Mouse (Mus musculus) hindbrain, postnatal 0 days (tissue): ENCODE data around the gene Mocs1. TPM values are rescaled to one million over a fixed set of nuclear protein-coding genes. Genes with fewer than 3 reads are reported as not detected.

Experiments
- ATAC-seq: fragments of 200-750 bp; cut with Nextera tagmentation; 2 replicates; pipeline ENCODE4 v1.8.0; 2017; ENCODE audit warnings: mild to moderate bottlenecking, moderate TSS enrichment, moderate library complexity
- DNase-seq: peaks from one replicate; pipeline ENCODE4 v3.0.0-alpha.2; 2015; ENCODE audit warnings: low spot score
- H3K27ac ChIP-seq: fragments of 300-500 bp; sonication (generic); 2 replicates; pipeline ENCODE4 v1.5.1; 2014; ENCODE audit warnings: mild to moderate bottlenecking
- H3K27me3 ChIP-seq: fragments of 300-500 bp; sonication (generic); 2 replicates; pipeline ENCODE4 v1.6.1; 2014; ENCODE audit warnings: low read length, mixed read lengths; ENCODE audit not compliant: insufficient read depth
- H3K36me3 ChIP-seq: fragments of 300-500 bp; sonication (generic); 2 replicates; pipeline ENCODE4 v1.6.1; 2014; ENCODE audit warnings: low read length, mixed read lengths; ENCODE audit not compliant: insufficient read depth
- H3K4me1 ChIP-seq: fragments of 300-500 bp; sonication (generic); 2 replicates; pipeline ENCODE4 v1.6.1; 2014; ENCODE audit warnings: antibody characterized with exemption, low read length, mixed read lengths; ENCODE audit not compliant: insufficient read depth
- H3K4me2 ChIP-seq: fragments of 300-500 bp; sonication (generic); 2 replicates; pipeline ENCODE4 v1.6.1; 2014; ENCODE audit warnings: low read depth, mild to moderate bottlenecking, low read length, moderate library complexity, mixed read lengths
- H3K4me3 ChIP-seq: fragments of 300-500 bp; sonication (generic); 2 replicates; pipeline ENCODE4 v1.5.1; 2014; ENCODE audit warnings: low read length
- H3K9ac ChIP-seq: fragments of 300-500 bp; sonication (generic); replicated peaks from 2 replicates; pipeline ENCODE4 v1.6.1; 2014; ENCODE audit warnings: mild to moderate bottlenecking, low read length, moderate library complexity, mixed read lengths
- H3K9me3 ChIP-seq: fragments of 300-500 bp; sonication (generic); 2 replicates; pipeline ENCODE4 v1.6.1; 2016; ENCODE audit warnings: low read length, mixed read lengths
- CTCF ChIP-seq: IDR thresholded peaks from 2 replicates; pipeline ENCODE4 v1.5.1; 2016; ENCODE audit warnings: antibody characterized with exemption, control low read depth, low read depth
- WGBS: fragments of 180-500 bp; shearing (Covaris S2); extraction: QIAGEN DNeasy Blood & Tissue Kit; methylation state at CpG from one replicate; pipeline ENCODE4 v1.1.7; 2014; 5-methylcytosine and 5-hydroxymethylcytosine counted together
- polyA plus RNA-seq: library from polyadenylated mRNA; unstranded; fragments of >200 nt; fragmentation: Nextera tagmentation; extraction: Ambion mirVana; gene quantifications from 2 replicates; pipeline ENCODE4 v1.2.1, GENCODE M21; 2015
- total RNA-seq: library from RNA; depleted of rRNA; stranded (reverse); fragments of >200 nt; gene quantifications from 2 replicates; pipeline ENCODE4 v1.2.3, GENCODE M21; 2014

Mocs1 gene
- total and polyA plus RNA-seq, 2 experiments from 2014 or later, result 4.7 to 13.6 TPM

DNA sequence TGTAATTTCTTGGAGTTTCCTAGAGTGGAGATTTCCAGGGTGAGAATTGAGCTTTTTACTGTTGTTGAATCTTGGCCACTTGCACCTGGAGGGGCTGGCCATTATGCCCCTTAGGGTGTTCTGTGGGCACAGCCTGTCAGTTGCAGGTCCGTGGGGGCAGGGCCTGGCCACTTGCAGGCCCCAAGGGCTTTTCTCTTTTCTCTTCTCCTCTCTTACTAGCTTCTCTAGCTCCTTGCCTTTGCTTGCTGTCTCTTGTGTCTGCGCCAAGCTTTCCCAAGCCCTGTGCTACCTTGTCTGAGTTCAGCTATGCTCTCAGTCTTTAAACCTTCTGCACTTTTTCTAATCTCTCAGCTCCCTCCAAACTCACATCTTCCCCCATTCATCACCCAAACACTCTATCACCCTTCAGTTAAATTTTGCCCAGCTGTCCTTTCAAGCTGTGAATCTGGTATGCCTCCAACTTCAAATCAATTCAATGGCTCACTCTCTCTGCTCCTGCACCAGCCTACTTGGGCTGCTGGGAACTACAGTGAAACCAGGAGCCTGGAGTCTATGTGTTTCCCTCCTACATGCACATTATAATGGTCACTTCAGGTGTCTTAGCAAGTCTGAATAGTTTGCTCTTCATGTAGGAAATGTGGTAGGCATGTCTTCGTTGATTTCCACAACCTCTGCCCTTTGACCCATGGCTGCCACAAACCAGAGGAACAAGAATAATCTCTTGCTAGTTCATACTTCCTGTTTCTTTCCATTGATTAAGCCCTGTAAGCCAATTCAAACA is 5.7 kb upstream of the Mocs1 start:
- Histone ChIP-seq H3K36me3 (no peaks in the 10 kb centered on the region), H3K4me3 (no peak overlapping the region), H3K9ac (no peak overlapping the region), H3K4me2 (no peak overlapping the region), H3K27ac (no peak overlapping the region), H3K27me3 (no peaks in the 10 kb centered on the region), H3K9me3 (no peaks in the 10 kb centered on the region), H3K4me1 (no peaks in the 10 kb centered on the region)
- no peak for DNase-seq
- TF ChIP-seq CTCF, result no peak
- 86% methylated on average over 3 of the region's 3 CpGs for WGBS
- no peak for ATAC-seq

DNA sequence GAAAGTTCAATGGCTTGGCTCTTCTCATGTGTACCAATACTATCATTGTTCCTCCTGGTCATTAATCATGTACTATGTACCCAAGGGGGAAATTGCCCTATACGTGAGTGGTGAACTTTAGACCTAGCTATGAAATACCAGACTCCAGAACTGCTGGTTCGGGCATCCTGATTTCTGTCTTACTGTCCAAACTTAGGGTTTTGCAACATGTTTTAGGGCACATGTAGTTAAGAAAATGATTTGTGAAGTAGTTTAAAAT is 5.2 kb upstream of the Mocs1 start:
- 82% methylated on average over 2 of the region's 2 CpGs for WGBS
- H3K9ac ChIP-seq, result no peak overlapping the region

DNA sequence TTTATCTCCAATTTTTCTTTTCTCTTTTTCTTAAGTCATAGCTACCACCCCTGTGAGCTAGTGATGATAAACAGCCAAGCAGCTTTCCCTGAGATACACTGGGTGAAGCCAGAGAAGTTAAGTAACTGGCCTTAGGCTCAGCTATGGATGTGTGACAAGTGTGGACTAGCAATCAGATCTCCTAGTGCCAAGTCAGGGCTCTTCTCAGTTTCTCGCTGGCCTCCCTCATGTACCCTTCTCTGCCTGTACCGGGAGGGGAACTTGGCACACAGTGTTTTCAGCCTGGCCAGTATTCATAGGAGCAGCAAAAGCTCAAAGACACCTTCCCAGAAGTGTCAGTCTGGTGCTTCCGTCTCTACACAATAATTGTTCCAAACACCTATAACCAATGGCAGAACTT is 4.3 kb upstream of the Mocs1 start:
- no peak for TF ChIP-seq CTCF
- no peak overlapping the region for H3K4me3 ChIP-seq
- H3K4me1 ChIP-seq, result no peaks in the 10 kb centered on the region
- DNase-seq, result no peak
- no peak overlapping the region for H3K4me2 ChIP-seq
- no peaks in the 10 kb centered on the region for H3K27me3 ChIP-seq
- no peak overlapping the region for H3K27ac ChIP-seq
- no peak overlapping the region for H3K9ac ChIP-seq
- ATAC-seq, result no peak
- no peaks in the 10 kb centered on the region for H3K9me3 ChIP-seq
- H3K36me3 ChIP-seq, result no peaks in the 10 kb centered on the region
- WGBS, result 81% methylated on average over 3 of the region's 3 CpGs

More for the DNA sequence above, 5.2 kb upstream of the Mocs1 start:
- Histone ChIP-seq H3K27me3 (no peaks in the 10 kb centered on the region), H3K4me2 (no peak overlapping the region), H3K4me1 (no peaks in the 10 kb centered on the region), H3K4me3 (no peak overlapping the region), H3K9me3 (no peaks in the 10 kb centered on the region), H3K36me3 (no peaks in the 10 kb centered on the region), H3K27ac (no peak overlapping the region)
- DNase-seq, result no peak
- TF ChIP-seq CTCF, result no peak
- ATAC-seq, result no peak

DNA sequence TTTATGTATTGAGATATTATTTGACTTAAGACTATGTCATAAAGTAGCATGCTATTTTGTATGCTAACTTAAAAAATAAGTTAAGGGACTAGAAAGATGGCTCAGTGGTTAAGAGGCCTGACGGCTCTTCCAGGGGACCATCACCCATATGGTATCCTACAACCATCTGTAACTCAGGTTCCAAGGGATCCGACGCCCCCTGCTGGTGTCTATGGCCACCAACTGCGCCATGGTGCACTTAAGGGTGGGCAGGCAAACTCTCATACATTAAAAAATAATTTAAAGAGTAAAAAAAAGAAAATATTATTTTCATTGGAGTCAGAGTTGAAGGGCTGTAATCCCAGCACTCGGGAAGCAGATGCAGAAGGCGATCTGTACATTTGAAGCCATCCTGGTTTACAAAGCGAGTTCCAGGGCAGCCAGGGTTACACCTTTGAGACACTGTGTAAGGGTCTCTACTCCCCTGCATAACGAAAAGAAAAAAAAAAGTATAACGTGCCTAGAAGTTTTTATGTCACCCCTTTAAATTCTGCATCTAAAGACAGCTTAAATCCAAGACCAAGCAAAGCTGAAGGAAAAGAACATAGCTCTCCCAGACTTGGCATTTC is 427 bp upstream of the Mocs1 start:
- no peak for DNase-seq

DNA sequence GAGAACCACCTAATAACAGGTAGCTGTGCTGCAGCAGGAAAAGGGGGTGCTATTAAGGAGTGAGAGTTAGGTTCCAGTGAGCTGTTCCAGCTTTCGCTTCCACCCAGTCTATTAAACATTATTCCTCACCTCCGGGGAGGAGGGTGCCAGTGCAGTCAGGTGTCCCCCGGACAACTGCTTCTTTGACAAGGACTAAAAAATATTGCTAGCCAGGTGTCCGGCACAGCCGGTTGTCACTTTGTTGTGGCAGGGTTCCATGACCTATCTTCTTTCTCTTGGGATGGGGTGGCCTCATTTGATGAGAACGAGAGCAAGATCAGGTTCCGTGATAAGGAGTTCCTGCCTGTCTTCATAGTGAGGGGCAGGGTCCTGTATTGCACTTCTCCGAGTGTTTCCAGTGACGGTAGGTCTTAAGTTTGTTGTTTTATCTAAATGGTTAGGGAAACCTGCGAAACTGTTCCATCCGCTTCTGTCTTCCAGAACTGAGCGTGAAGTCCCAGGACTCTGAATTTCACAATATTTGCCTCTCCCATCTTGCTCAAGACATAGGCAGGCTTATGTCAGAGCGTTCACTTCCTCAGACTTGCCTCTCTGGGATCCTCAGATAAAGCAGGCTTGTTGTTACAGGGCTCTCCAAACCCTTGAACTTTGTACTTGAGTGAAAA is 721 bp downstream of the Mocs1 start:
- Histone ChIP-seq H3K27me3 (no peaks in the 10 kb centered on the region), H3K4me3 (peak overlapping the region; percentile 71), H3K36me3 (no peaks in the 10 kb centered on the region), H3K9ac (peak overlapping the region; percentile 84), H3K4me1 (no peaks in the 10 kb centered on the region), H3K9me3 (no peaks in the 10 kb centered on the region), H3K27ac (peak overlapping the region; percentile 61; the same call in 1 of the 2 replicates), H3K4me2 (peak overlapping the region; percentile 95)
- WGBS, result 56% methylated on average over 13 of the region's 13 CpGs
- ATAC-seq (no peak), DNase-seq (no peak)
- no peak for TF ChIP-seq CTCF

More for the DNA sequence above, 427 bp upstream of the Mocs1 start:
- TF ChIP-seq CTCF, result peak; percentile 39; the same call in 1 of the 2 replicates
- peak; percentile 22; the same call in 1 of the 2 replicates for ATAC-seq
- WGBS, result 19% methylated on average over 9 of the region's 9 CpGs
- Histone ChIP-seq H3K27ac (no peak overlapping the region), H3K4me3 (peak overlapping the region; percentile 71), H3K9me3 (no peaks in the 10 kb centered on the region), H3K4me1 (no peaks in the 10 kb centered on the region), H3K9ac (no peak overlapping the region), H3K36me3 (no peaks in the 10 kb centered on the region), H3K4me2 (peak overlapping the region; percentile 95), H3K27me3 (no peaks in the 10 kb centered on the region)

DNA sequence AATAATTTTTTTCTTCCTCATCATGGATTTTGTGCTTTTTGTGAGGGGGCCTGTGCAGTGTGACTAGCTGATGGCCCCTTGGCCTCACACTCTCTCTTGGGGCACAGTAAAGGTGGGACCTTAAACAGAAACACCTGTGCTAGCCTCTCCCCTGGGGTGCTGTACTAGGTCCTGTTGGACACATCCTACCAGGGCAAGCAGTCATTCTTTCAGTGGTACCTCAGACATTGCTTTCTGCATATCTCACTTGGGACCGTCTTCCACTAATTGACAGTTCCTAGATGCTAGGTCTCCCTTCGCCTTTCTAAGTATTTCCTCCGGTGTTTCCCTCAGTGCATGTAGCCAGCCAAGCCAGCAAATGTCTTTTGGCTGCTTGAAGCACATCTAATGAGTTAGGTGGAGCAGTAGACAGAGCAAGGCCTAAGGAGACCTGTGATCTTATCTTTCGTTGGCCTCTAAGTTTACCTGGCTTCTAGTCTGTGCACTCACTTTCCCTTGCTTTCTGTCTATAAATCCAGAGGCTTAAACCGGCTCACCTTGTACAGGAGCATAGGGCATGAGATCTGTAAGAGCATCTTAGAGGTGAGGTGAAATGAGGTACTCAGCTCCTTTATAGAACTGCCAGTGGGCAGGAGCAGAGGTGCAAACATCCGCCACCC is 1.4 kb downstream of the Mocs1 start:
- H3K4me3 ChIP-seq, result no peak overlapping the region
- WGBS, result 94% methylated on average over 6 of the region's 6 CpGs
- H3K4me1 ChIP-seq, result no peaks in the 10 kb centered on the region
- TF ChIP-seq CTCF, result no peak
- no peak overlapping the region for H3K9ac ChIP-seq
- DNase-seq, result no peak
- H3K27ac ChIP-seq, result no peak overlapping the region
- H3K36me3 ChIP-seq, result peaks cover 4% of the 10 kb centered on the region; the same call in 1 of the 2 replicates
- no peak for ATAC-seq
- no peaks in the 10 kb centered on the region for H3K27me3 ChIP-seq
- no peaks in the 10 kb centered on the region for H3K9me3 ChIP-seq
- H3K4me2 ChIP-seq, result peak overlapping the region; percentile 95
